Mouse (Mus musculus) heart, adult 2 months (tissue): ENCODE results near the gene Ubxn7. TPM values are rescaled to one million over a fixed set of nuclear protein-coding genes. Genes with fewer than 3 reads are reported as not detected.

Experiments used
- DNase-seq, 2 experiments: peaks; one replicate each; pipeline ENCODE4 v3.0.0; 2021
- H3K27ac ChIP-seq: fragments of 200-600 bp; 2 replicates; pipeline ENCODE4 v1.8.1; 2022
- H3K27me3 ChIP-seq: fragments of 200-500 bp; 2 replicates; pipeline ENCODE4 v1.6.1; 2012; ENCODE audit warnings: mild to moderate bottlenecking, low read length, inconsistent platforms, mixed read lengths; ENCODE audit not compliant: control insufficient read depth, insufficient read depth
- H3K36me3 ChIP-seq: fragments of 200-500 bp; 2 replicates; pipeline ENCODE4 v1.6.1; 2012; ENCODE audit warnings: low read length, inconsistent platforms; ENCODE audit not compliant: control insufficient read depth, insufficient read depth
- H3K4me1 ChIP-seq: fragments of 200-500 bp; 2 replicates; pipeline ENCODE4 v1.6.1; 2011; ENCODE audit warnings: low read length; ENCODE audit not compliant: control insufficient read depth, insufficient read depth
- H3K4me3 ChIP-seq: fragments of 200-600 bp; 2 replicates; pipeline ENCODE4 v1.8.1; 2022
- H3K79me2 ChIP-seq: fragments of 200-500 bp; replicated peaks from 2 replicates; pipeline ENCODE4 v1.6.1; 2012; ENCODE audit warnings: mild to moderate bottlenecking, inconsistent platforms, low read length, moderate library complexity, mixed read lengths; ENCODE audit not compliant: control insufficient read depth, insufficient read depth
- H3K9ac ChIP-seq: fragments of 200-500 bp; 2 replicates; pipeline ENCODE4 v1.6.1; 2012; ENCODE audit warnings: low read depth, mild to moderate bottlenecking, control low read depth, inconsistent platforms, low read length, mixed read lengths
- CTCF ChIP-seq: fragments of 200-600 bp; IDR thresholded peaks from 2 replicates; pipeline ENCODE4 v1.8.1; 2022; ENCODE audit warnings: antibody characterized with exemption, mild to moderate bottlenecking, moderate library complexity
- EP300 ChIP-seq: fragments of 200-500 bp; IDR thresholded peaks from 2 replicates; pipeline ENCODE4 v1.6.1; 2011; ENCODE audit warnings: low read depth, low read length, control low read depth; ENCODE audit not compliant: insufficient read depth
- POLR2A ChIP-seq: fragments of 200-500 bp; IDR thresholded peaks from 2 replicates; pipeline ENCODE4 v1.6.1; 2011; ENCODE audit warnings: mild to moderate bottlenecking, low read depth, low read length, control low read depth; ENCODE audit not compliant: insufficient read depth
- WGBS: fragments of 180-500 bp; shearing (Covaris S2); methylation state at CpG from one replicate; pipeline ENCODE4 v1.1.7; 2018; 5-methylcytosine and 5-hydroxymethylcytosine counted together
- intact Hi-C: fragments of 180-260 bp; cut with DNase I; formaldehyde crosslinking; loops from one replicate; pipeline ENCODE4 v1.15.1; 2025
- polyA plus RNA-seq: library from polyadenylated mRNA; depleted of rRNA; stranded (reverse); fragments of >200 nt; gene quantifications from 2 replicates; pipeline ENCODE4 v1.2.3, GENCODE M21; 2012
- total RNA-seq, 2 experiments: library from RNA; stranded (reverse); gene quantifications; 2 replicates each; pipeline ENCODE4 v1.2.3; 2021

The Ubxn7 gene
- total and polyA plus RNA-seq, 3 experiments = 4.8 to 26.8 (median 23.6) TPM

DNA sequence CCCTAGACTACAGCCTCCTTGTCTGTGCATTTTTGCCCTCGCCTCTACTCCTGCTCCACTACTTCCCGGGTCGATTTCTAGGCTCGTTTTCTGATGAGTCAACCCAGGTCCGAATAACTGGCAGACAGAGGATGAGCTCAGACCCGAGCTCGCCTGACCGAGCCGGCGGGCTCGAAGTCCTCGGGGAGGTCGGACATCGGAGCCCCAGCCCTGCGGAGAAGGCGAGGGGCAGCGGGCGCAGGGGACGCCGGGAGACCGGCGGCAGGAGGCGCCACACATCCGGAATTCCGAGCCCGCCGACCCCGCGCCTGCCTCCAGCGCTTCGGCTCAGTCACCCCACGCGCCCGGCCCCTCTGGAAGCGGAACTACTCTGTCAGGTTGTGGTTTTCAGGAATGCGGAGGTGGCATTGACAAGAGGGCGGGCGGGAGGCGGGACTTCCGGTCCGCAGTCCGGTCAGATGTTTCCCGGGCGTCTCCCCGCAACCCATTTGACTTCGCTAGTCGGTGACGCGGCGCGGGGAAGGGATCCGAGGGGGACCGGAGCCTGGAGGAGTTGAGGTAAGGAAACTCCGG lies 98.5 kb downstream of the Ubxn7 start, which contains the start of gene Pcyt1a:
Gene Pcyt1a, plus strand, starts transcription at position 448 of the 573 bp plus-strand sequence.
- intact Hi-C loops = loop anchor here (1.0 kb wide), 2 partner anchors 10 to 183 kb away; partner anchors contain the start of genes Fbxo45 and Wdr53
- Histone ChIP-seq H3K4me3 (peak within 1 kb of the TSS; percentile 85), H3K36me3 (peaks cover 10% of the 10 kb centered on the region), H3K27ac (peak within 1 kb of the TSS; percentile 97), H3K79me2 (peaks cover 5% of the 10 kb centered on the region; the same call in 1 of the 2 replicates), H3K27me3 (no peaks in the 10 kb centered on the region), H3K9ac (peak within 1 kb of the TSS; percentile 95), H3K4me1 (peaks cover 5% of the 10 kb centered on the region)
- peak; percentile 90 to 93 for DNase-seq
- WGBS = under 1% methylated on average over 54 of the region's 54 CpGs
- TF ChIP-seq EP300 (0 out of 2 replicates have a peak, but pooled peaks have one; percentile 54), CTCF (peak; percentile 54), POLR2A (peak; percentile 86)

DNA sequence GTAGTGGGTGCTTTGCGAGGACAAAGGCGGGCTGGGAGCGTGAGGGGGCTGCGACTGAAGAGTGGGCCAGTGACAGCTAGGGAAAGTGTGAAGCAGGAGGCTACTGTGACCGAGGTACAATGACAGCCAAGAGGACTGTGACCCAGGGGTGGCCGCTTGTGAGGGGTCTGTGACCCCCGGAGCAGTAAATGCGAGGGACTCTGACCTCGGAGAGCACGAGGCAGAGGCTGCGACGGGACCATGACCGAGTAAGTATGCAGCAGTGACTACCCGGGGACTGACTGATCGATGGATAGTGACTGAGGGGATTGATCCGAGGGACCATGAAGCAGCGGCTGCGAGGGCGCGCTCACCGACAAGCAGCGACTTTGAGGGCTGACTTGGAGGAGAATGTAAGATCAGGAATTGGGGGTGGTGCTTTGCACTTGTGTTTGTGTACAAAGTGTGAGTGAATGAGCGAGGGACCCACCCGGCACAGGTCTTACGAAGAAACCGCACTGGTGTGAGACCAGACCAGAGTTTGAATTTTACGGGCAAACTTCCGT lies 99.1 kb downstream of the Ubxn7 start:
- intact Hi-C loops = no loop called here
- peak overlapping the region; percentile 85 for H3K4me3 ChIP-seq
- H3K9ac ChIP-seq = peak overlapping the region; percentile 95
- peaks cover 5% of the 10 kb centered on the region for H3K4me1 ChIP-seq
- no peak for DNase-seq
- no peaks in the 10 kb centered on the region for H3K27me3 ChIP-seq
- H3K27ac ChIP-seq = peak overlapping the region; percentile 97
- WGBS = under 1% methylated on average over 28 of the region's 28 CpGs
- H3K36me3 ChIP-seq = peaks cover 10% of the 10 kb centered on the region
- TF ChIP-seq EP300 = no peak
- TF ChIP-seq CTCF = no peak
- TF ChIP-seq POLR2A = no peak
- H3K79me2 ChIP-seq = peaks cover 6% of the 10 kb centered on the region; the same call in 1 of the 2 replicates

DNA sequence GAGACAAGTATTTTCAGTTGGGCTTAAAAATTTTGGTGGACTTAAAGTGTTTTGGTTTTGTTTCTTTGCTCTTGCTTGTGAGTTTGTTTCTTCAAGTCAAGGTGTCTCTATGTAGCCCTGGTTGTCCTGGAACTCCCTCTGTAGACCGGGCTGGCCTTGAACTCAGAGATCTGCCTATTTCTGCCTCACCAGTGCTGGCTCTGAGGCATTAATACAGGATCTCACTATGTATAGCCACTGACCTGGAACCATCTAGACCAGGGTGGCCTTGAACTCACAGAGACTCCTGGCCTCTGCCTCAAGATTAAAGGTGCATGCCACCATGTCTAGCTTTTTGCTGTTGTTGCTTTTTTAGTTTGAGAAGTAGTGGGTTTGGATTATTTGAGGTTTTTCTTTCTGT lies 99.9 kb downstream of the Ubxn7 start:
- no peak for DNase-seq
- intact Hi-C loops = no loop called here
- Histone ChIP-seq H3K27me3 (no peaks in the 10 kb centered on the region), H3K79me2 (peaks cover 6% of the 10 kb centered on the region; the same call in 1 of the 2 replicates), H3K4me1 (peaks cover 5% of the 10 kb centered on the region), H3K27ac (peak overlapping the region; percentile 9; the same call in 1 of the 2 replicates), H3K4me3 (peak overlapping the region; percentile 85), H3K9ac (no peak overlapping the region), H3K36me3 (peaks cover 16% of the 10 kb centered on the region)
- TF ChIP-seq EP300 (no peak), POLR2A (no peak)
- 92% methylated on average over 1 of the region's 1 CpGs for WGBS

- intact Hi-C loops = no loop called here
These were observed 101.1 kb downstream of the Ubxn7 start for GRCm38 (mm10) chr16:32433138-32433537.

GRCm38 (mm10) chr16:32434066-32434465 lies 102.0 kb downstream of the Ubxn7 start:
- H3K9ac ChIP-seq = 0 out of 2 replicates have a peak overlapping the region, but pooled peaks have one; percentile 14
- TF ChIP-seq EP300 = 0 out of 2 replicates have a peak, but pooled peaks have one; percentile 57
- TF ChIP-seq POLR2A = no peak

More at GRCm38 (mm10) chr16:32433138-32433537, 101.1 kb downstream of the Ubxn7 start:
- Histone ChIP-seq H3K4me1 (peaks cover 7% of the 10 kb centered on the region), H3K27me3 (no peaks in the 10 kb centered on the region), H3K36me3 (peaks cover 16% of the 10 kb centered on the region), H3K27ac (peak overlapping the region; percentile 74), H3K79me2 (peaks cover 6% of the 10 kb centered on the region; the same call in 1 of the 2 replicates), H3K9ac (no peak overlapping the region), H3K4me3 (no peak overlapping the region)
- TF ChIP-seq POLR2A (no peak), EP300 (no peak), CTCF (no peak)
- DNase-seq = no peak
- WGBS = 82% methylated on average over 2 of the region's 2 CpGs

GRCm38 (mm10) chr16:32434691-32435090 lies 102.6 kb downstream of the Ubxn7 start:
- Histone ChIP-seq H3K27me3 (no peaks in the 10 kb centered on the region), H3K79me2 (peaks cover 8% of the 10 kb centered on the region; the same call in 1 of the 2 replicates), H3K4me3 (no peak overlapping the region), H3K27ac (peak overlapping the region; percentile 74), H3K36me3 (peaks cover 16% of the 10 kb centered on the region), H3K4me1 (peaks cover 7% of the 10 kb centered on the region), H3K9ac (no peak overlapping the region)
- TF ChIP-seq EP300 (no peak), POLR2A (no peak), CTCF (no peak)
- DNase-seq = no peak
- intact Hi-C loops = no loop called here

More at GRCm38 (mm10) chr16:32434066-32434465, 102.0 kb downstream of the Ubxn7 start:
- Histone ChIP-seq H3K27ac (peak overlapping the region; percentile 74), H3K36me3 (peaks cover 16% of the 10 kb centered on the region), H3K79me2 (peaks cover 8% of the 10 kb centered on the region; the same call in 1 of the 2 replicates), H3K4me3 (no peak overlapping the region), H3K27me3 (no peaks in the 10 kb centered on the region), H3K4me1 (peaks cover 7% of the 10 kb centered on the region)
- 34% methylated on average over 6 of the region's 6 CpGs for WGBS
- intact Hi-C loops = no loop called here
- DNase-seq = peak in 1 of 2 experiments; percentile 66
